Mouse (Mus musculus): ENCODE data around the gene Car2. TPM values are rescaled to one million over a fixed set of nuclear protein-coding genes. Genes with fewer than 3 reads are reported as not detected.

The Car2 gene
- polyA plus RNA-seq, 1 experiment from 2014 or later: 25.7 TPM

DNA sequence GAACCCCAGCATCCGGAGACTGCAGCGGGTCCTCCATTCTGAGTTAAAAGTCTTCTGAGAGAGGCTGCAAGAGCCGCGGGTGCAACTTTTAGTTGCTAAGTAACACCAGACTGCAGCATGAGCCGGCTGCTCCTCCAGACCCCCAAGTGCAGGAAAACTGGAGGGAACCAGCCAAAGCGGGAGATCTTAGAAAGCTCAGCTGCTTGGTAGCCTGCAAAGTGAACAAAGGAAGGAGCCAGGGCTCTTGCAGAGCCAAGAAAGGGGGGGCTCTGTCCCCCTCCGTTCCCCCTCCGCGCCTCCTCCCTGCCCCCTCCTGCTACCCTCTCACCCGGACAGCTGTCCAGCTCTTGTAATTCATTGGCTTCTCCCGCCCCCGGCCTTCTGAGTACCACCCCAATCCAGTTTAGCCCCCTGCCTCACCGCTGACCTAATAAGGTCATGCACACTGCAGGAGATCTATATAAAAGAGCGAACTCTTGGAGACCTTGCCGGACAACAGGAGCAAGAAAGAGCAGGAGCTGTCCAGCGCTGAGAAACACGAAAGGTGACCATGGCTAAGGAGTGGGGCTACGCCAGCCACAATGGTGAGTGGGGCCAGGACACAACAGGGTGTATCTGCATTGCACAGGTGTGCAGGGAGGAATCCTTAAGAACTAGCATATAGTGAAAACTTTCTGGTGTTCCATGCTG is 22.9 kb upstream of the Car2 start, which contains the start of gene Car3:
Car3 (plus strand) TSS at position 491 of the 690 bp plus-strand sequence.
- H3K4me3 ChIP-seq: peak within 1 kb of the TSS; percentile 23
- H3K9ac ChIP-seq: no peak within 1 kb of the TSS; the same call in 1 of the 2 replicates
- no peaks in the 10 kb centered on the region for H3K27me3 ChIP-seq
- no peak within 1 kb of the TSS for H3K27ac ChIP-seq
- ATAC-seq (ENCODE audit: insufficient number of reproducible peaks, low FRiP score, low TSS enrichment, low read depth): no peak
- H3K4me2 ChIP-seq: peak within 1 kb of the TSS; percentile 59
- WGBS: 4% methylated on average over 17 of the region's 18 CpGs
- no peaks in the 10 kb centered on the region for H3K9me3 ChIP-seq
- H3K4me1 ChIP-seq: peaks cover 9% of the 10 kb centered on the region
- no peaks in the 10 kb centered on the region for H3K36me3 ChIP-seq

DNA sequence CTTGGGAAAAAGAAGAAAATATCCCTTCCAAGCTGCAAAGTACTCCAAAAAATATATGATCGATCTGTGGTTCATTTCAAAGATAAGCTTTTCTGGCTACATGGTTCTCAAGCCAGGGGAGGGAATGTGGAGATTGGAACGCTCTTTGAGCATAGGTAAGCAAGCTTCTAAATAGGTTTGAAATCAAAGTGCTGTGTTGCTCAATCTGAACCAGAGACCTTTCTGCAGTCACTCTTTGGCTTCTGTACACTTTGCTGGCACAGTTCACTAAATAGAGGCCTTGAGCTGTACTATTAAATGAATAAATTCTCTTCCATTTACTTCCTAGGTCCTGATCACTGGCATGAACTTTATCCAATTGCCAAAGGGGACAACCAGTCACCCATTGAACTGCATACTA is 22.2 kb upstream of the Car2 start:
- H3K9ac ChIP-seq: no peak overlapping the region
- no peaks in the 10 kb centered on the region for H3K27me3 ChIP-seq
- H3K36me3 ChIP-seq: no peaks in the 10 kb centered on the region
- peaks cover 9% of the 10 kb centered on the region for H3K4me1 ChIP-seq
- H3K27ac ChIP-seq: no peak overlapping the region
- no peak for ATAC-seq (ENCODE audit: insufficient number of reproducible peaks, low FRiP score, low TSS enrichment, low read depth)
- 86% methylated on average over 2 of the region's 2 CpGs for WGBS
- no peaks in the 10 kb centered on the region for H3K9me3 ChIP-seq
- H3K4me2 ChIP-seq: no peak overlapping the region
- no peak overlapping the region for H3K4me3 ChIP-seq

DNA sequence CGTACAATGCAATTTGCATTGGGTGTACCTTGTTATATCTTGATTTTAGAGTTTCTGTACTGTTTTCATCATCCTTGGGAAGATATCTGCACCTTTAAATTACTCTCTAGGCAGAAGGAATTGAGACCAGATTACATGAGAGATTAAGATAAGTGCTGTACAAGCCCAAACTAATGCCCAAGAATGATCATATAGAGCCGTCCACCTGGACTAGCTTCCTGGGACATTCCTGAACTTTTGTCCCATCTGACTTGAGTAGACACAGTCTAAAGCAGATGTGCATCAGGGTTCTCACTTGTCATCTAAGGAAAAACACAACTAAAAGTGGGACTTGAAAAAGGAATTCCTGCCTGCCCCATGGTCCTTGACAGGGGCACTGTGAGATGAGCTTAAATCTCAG is 20.1 kb upstream of the Car2 start:
- H3K4me1 ChIP-seq: peaks cover 9% of the 10 kb centered on the region
- no peak overlapping the region for H3K9ac ChIP-seq
- H3K4me2 ChIP-seq: no peak overlapping the region
- ATAC-seq (ENCODE audit: insufficient number of reproducible peaks, low FRiP score, low TSS enrichment, low read depth): no peak
- H3K36me3 ChIP-seq: no peaks in the 10 kb centered on the region
- H3K9me3 ChIP-seq: no peaks in the 10 kb centered on the region
- no peaks in the 10 kb centered on the region for H3K27me3 ChIP-seq
- H3K4me3 ChIP-seq: no peak overlapping the region
- WGBS: 64% methylated on average over 2 of the region's 2 CpGs
- no peak overlapping the region for H3K27ac ChIP-seq

DNA sequence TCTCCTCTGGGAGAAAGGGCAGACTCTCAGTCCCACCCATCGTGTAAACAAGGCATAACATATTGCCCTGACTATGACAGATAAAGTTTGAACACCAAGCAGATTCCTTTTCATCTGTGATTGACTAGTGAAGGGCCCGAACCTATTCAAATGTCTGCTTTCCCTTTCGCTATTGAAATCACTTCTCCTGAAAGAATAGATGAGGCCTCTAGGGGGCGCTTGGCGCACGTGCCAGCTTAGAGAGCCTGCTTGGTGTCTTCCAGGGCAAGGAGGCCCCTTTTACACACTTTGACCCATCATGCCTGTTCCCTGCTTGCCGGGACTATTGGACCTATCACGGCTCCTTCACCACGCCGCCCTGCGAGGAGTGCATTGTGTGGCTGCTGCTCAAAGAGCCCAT is 16.3 kb upstream of the Car2 start:
- no peak overlapping the region for H3K4me3 ChIP-seq
- no peaks in the 10 kb centered on the region for H3K36me3 ChIP-seq
- WGBS: 31% methylated on average over 11 of the region's 11 CpGs
- no peaks in the 10 kb centered on the region for H3K4me1 ChIP-seq
- H3K27ac ChIP-seq: no peak overlapping the region
- H3K4me2 ChIP-seq: no peak overlapping the region
- ATAC-seq (ENCODE audit: insufficient number of reproducible peaks, low FRiP score, low TSS enrichment, low read depth): no peak
- no peaks in the 10 kb centered on the region for H3K9me3 ChIP-seq
- H3K27me3 ChIP-seq: no peaks in the 10 kb centered on the region
- no peak overlapping the region for H3K9ac ChIP-seq

DNA sequence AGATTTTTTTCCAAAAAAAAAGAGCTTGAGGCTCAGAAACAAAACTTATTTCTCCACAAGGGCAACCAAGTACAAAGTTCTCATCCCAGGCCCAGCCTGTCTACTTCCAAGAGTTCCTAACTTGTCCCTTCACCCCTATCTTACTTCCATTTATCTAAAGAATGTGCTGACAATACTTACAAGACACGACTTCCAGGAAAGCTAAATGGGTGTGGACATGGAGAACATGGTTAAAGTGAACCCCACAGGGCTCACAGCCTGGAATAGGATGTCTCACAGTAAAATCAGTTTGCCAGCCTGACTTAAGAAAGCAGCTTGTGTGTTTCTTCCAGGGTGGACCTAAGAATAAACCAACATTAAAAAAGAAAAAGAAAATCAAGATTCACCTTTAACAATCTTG is 15.5 kb upstream of the Car2 start:
- H3K4me2 ChIP-seq: no peak overlapping the region
- no peak overlapping the region for H3K9ac ChIP-seq
- H3K4me1 ChIP-seq: no peaks in the 10 kb centered on the region
- no peak overlapping the region for H3K27ac ChIP-seq
- no peaks in the 10 kb centered on the region for H3K27me3 ChIP-seq
- no peaks in the 10 kb centered on the region for H3K9me3 ChIP-seq
- no peak for ATAC-seq (ENCODE audit: insufficient number of reproducible peaks, low FRiP score, low TSS enrichment, low read depth)
- H3K36me3 ChIP-seq: no peaks in the 10 kb centered on the region
- no peak overlapping the region for H3K4me3 ChIP-seq
- WGBS: 50% methylated on average over 1 of the region's 1 CpGs

DNA sequence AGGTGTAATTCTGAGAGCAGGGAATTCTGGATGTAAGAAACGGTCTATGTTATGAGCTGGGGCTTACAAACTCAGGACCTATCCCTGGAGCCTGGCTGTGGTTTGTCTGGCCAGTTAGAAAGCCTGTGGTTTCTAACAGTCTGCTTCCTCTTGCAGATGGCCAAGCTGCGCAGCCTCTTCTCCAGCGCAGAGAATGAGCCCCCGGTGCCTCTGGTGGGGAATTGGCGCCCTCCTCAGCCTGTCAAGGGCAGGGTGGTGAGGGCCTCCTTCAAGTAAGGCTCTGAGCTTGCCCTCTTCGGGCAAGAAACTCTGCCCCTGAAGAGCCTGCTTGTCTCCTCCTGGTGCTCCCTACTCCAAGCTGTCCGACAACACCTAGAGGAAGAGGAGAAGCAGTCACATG is 14.7 kb upstream of the Car2 start:
- no peak for ATAC-seq (ENCODE audit: insufficient number of reproducible peaks, low FRiP score, low TSS enrichment, low read depth)
- Histone ChIP-seq H3K9ac (no peak overlapping the region), H3K4me2 (no peak overlapping the region), H3K4me1 (no peaks in the 10 kb centered on the region), H3K9me3 (no peaks in the 10 kb centered on the region), H3K4me3 (no peak overlapping the region), H3K36me3 (no peaks in the 10 kb centered on the region), H3K27me3 (no peaks in the 10 kb centered on the region), H3K27ac (no peak overlapping the region)
- 45% methylated on average over 7 of the region's 7 CpGs for WGBS

DNA sequence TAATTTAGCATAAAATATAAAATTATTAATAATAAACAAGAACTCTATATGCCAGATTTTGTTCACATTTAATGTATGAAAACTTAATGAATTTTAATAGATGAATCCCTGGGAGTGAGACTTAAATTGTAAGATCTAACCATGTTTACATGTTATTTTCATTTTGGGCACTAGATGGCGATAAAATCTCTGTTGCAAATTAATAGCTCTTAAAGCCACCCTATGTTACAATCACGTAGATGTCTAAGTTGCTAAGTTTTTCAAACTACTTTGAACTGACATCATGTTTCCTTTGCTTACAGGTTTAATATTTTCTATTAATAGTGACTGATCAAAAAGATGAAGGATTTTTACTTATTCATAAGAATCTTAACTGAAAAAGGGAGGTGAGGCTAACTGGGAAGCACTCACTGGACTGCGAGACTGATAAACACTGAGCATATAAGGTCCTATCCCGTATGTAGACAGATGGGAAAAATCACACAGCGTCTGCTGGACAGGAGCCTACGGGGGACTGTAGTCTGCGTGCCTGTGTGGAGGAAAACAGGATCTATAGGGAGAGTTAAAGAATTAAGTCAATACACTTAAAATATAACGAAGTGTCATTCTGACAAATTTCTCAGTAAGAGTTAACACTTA is 11.6 kb upstream of the Car2 start:
- Histone ChIP-seq H3K9me3 (no peaks in the 10 kb centered on the region), H3K4me1 (no peaks in the 10 kb centered on the region), H3K9ac (no peak overlapping the region), H3K27ac (no peak overlapping the region), H3K4me3 (no peak overlapping the region), H3K27me3 (no peaks in the 10 kb centered on the region), H3K4me2 (no peak overlapping the region), H3K36me3 (no peaks in the 10 kb centered on the region)
- WGBS: 41% methylated on average over 8 of the region's 8 CpGs
- ATAC-seq (ENCODE audit: insufficient number of reproducible peaks, low FRiP score, low TSS enrichment, low read depth): no peak

DNA sequence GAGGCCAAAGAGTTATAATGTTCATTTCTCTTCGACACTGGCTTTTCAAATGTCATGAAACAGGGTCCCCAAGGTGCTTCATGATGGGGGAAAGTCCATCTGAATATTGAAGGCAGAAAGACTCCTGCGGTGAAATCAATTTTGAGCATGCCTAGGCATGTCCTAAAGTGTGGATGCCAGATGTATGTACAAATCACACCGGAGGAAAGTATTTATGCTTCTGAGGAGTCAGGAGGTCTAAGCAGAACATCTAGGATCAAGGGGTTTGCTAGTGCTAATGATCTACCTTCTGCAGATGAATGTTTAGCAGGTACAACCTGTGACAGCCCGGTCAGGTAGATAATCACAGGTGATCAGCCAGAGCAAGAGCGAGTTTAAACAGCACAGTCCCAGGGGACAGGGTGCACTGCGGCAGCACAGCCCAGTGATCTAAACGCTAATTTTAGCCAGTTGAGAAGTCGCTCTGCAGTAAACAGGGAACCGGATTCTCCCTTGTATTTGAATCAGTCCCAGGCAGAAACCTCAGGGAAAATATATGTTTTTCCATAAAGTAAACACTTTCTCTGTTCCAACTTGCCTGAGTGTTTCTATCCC is 9.7 kb upstream of the Car2 start:
- no peaks in the 10 kb centered on the region for H3K4me1 ChIP-seq
- H3K36me3 ChIP-seq: no peaks in the 10 kb centered on the region
- H3K27ac ChIP-seq: no peak overlapping the region
- H3K9ac ChIP-seq: no peak overlapping the region
- no peak overlapping the region for H3K4me3 ChIP-seq
- H3K4me2 ChIP-seq: no peak overlapping the region
- no peak for ATAC-seq (ENCODE audit: insufficient number of reproducible peaks, low FRiP score, low TSS enrichment, low read depth)
- H3K9me3 ChIP-seq: no peaks in the 10 kb centered on the region
- no peaks in the 10 kb centered on the region for H3K27me3 ChIP-seq
- WGBS: 55% methylated on average over 9 of the region's 9 CpGs

DNA sequence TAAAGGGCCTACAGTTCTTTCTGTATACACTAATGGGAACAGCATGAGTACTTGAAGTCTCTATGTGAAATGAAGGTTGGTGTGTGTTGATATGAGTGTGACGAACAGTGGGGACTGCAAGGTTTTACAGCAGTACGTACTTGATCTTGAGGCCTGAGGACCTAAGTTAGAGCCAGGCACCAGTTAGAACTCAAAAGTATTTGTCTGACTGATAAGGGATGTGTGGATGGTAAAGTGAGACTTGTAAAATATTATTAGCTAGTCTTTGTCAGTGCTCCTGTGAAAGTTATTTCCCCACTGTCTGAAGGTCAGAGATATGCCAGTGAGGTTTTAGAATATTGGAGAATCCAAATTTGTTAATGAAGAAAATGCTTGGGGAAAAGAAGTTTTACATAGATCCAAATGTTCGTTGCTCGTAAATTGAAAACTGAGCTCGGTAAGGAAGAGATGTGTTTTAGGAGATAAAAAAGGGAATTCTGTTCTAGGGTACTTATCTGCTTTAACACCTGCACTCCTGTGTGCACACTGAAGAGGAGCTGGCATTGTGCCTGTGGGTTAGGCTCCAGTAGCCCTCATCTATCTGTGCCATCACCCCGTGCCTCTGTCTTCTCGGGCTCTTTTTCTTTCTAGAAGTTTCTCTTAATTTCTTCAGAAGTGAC is 8.7 kb upstream of the Car2 start:
- no peak overlapping the region for H3K4me2 ChIP-seq
- no peak overlapping the region for H3K27ac ChIP-seq
- no peak overlapping the region for H3K9ac ChIP-seq
- H3K4me1 ChIP-seq: no peaks in the 10 kb centered on the region
- no peaks in the 10 kb centered on the region for H3K36me3 ChIP-seq
- H3K4me3 ChIP-seq: no peak overlapping the region
- no peaks in the 10 kb centered on the region for H3K27me3 ChIP-seq
- 76% methylated on average over 7 of the region's 7 CpGs for WGBS
- H3K9me3 ChIP-seq: no peaks in the 10 kb centered on the region
- ATAC-seq (ENCODE audit: insufficient number of reproducible peaks, low FRiP score, low TSS enrichment, low read depth): no peak

DNA sequence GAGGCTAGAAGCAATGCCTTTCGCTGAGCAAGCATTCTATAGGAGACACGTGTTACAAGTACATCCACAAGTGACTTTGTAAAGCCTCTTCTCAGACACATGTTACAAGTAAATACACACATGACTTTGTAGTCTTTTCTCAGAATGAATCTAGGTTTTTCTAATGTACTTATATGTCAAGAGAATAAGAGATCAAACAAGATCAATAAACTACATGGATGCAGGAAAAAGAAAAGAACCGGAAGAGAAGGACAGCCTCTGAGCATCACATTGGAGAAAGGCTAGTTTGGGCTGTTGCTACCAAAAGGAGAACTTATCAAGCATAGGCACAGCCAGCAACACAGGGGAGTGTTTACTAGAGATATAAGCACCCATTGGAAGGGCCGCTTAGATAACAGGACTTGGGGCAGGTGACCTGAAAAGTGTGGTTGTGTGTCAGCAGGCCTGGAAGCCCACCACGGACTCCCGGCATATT is 7.3 kb upstream of the Car2 start:
- no peaks in the 10 kb centered on the region for H3K9me3 ChIP-seq
- WGBS: 79% methylated on average over 6 of the region's 6 CpGs
- H3K4me3 ChIP-seq: no peak overlapping the region
- no peaks in the 10 kb centered on the region for H3K36me3 ChIP-seq
- H3K27ac ChIP-seq: no peak overlapping the region
- no peaks in the 10 kb centered on the region for H3K27me3 ChIP-seq
- H3K4me2 ChIP-seq: no peak overlapping the region
- H3K4me1 ChIP-seq: no peaks in the 10 kb centered on the region
- ATAC-seq (ENCODE audit: insufficient number of reproducible peaks, low FRiP score, low TSS enrichment, low read depth): no peak
- H3K9ac ChIP-seq: no peak overlapping the region

DNA sequence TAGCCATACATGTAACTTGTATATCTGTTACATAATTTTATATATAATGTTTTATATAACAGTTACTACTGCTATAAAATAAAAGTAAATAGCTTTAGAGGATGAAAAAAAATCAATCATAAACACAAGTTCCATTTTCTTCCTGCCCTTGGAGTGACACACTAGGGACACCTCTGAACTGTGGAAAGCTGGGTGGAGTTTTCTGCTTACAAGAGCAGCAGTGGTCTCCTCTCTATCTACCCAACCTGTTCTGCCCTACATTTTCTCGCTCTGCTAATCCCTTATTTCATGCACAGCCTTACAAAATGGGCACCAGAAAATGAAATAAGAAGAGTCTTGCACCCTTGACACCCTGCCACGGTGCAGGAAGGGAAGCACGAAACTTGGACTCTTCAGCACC is 6.8 kb upstream of the Car2 start:
- ATAC-seq (ENCODE audit: insufficient number of reproducible peaks, low FRiP score, low TSS enrichment, low read depth): no peak
- Histone ChIP-seq H3K4me1 (no peaks in the 10 kb centered on the region), H3K4me2 (no peak overlapping the region), H3K36me3 (no peaks in the 10 kb centered on the region), H3K27ac (no peak overlapping the region), H3K4me3 (no peak overlapping the region), H3K27me3 (no peaks in the 10 kb centered on the region), H3K9ac (no peak overlapping the region), H3K9me3 (no peaks in the 10 kb centered on the region)
- WGBS: 85% methylated on average over 3 of the region's 3 CpGs

DNA sequence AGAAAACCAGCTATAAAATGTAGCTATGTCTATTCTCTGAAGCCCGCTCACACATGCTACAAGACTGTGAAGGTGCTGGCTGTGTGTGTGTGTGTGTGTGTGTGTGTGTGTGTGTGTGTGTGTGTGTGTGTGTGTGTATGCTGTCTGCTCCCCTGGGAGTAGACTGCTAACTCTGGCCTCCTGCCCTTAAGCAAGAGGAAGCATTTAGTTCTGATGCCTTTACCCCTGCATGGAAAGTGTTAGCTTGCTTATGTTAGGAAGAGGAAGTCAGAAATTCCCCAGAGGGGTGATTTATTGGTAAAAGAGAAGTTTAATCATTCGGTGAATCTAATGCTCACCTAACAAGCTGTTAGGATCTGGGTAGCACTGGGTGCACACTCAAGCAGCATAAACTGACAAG is 5.8 kb upstream of the Car2 start:
- Histone ChIP-seq H3K27ac (no peak overlapping the region), H3K9ac (no peak overlapping the region), H3K36me3 (no peaks in the 10 kb centered on the region), H3K27me3 (no peaks in the 10 kb centered on the region), H3K4me3 (no peak overlapping the region), H3K4me1 (no peaks in the 10 kb centered on the region), H3K9me3 (no peaks in the 10 kb centered on the region), H3K4me2 (no peak overlapping the region)
- 42% methylated on average over 2 of the region's 2 CpGs for WGBS
- ATAC-seq (ENCODE audit: insufficient number of reproducible peaks, low FRiP score, low TSS enrichment, low read depth): no peak

All from limb, embryonic 15.5 days (tissue).